Mouse (Mus musculus) brain, embryonic 18.5 days (tissue): ENCODE measurements around the gene Zfp691.

ENCODE experiments used
- DNase-seq: peaks from one replicate; pipeline ENCODE4 v3.0.0-alpha.2; 2012; ENCODE audit warnings: low read depth, low spot score

Gene Zfp691

GRCm38 (mm10) chr4:119173851-119174453 lies at the start of gene Zfp691:
Gene Zfp691 (minus strand): TSS chr4:119174195.
- peak; percentile 94 for DNase-seq

GRCm38 (mm10) chr4:119223696-119224095 lies 49.7 kb upstream of the Zfp691 start:
- no peak for DNase-seq

GRCm38 (mm10) chr4:119218169-119218568 lies 44.2 kb upstream of the Zfp691 start, which contains the start of gene Tmem269:
Gene Tmem269 (minus strand): TSS chr4:119218217.
- DNase-seq = no peak

- DNase-seq = no peak
These were observed 42.7 kb upstream of the Zfp691 start for GRCm38 (mm10) chr4:119216667-119217066.

- DNase-seq = peak; percentile 30
These were observed 30.7 kb upstream of the Zfp691 start for GRCm38 (mm10) chr4:119204672-119205071.

GRCm38 (mm10) chr4:119198105-119198504 lies 24.1 kb upstream of the Zfp691 start:
- no peak for DNase-seq

- no peak for DNase-seq
These were observed 21.8 kb upstream of the Zfp691 start for GRCm38 (mm10) chr4:119195582-119196320.

GRCm38 (mm10) chr4:119194909-119195581 lies 21.1 kb upstream of the Zfp691 start, which contains the start of gene Svbp:
Gene Svbp (plus strand): TSS chr4:119195306.
- peak; percentile 79 for DNase-seq

GRCm38 (mm10) chr4:119192757-119193156 lies 18.8 kb upstream of the Zfp691 start:
- no peak for DNase-seq

GRCm38 (mm10) chr4:119191273-119191672 lies 17.3 kb upstream of the Zfp691 start:
- no peak for DNase-seq

GRCm38 (mm10) chr4:119190618-119191017 lies 16.6 kb upstream of the Zfp691 start:
- DNase-seq = no peak

GRCm38 (mm10) chr4:119189864-119190263 lies 15.9 kb upstream of the Zfp691 start, which contains the start of gene Ermap:
Gene Ermap (minus strand): TSS chr4:119190011.
- no peak for DNase-seq

- no peak for DNase-seq
These were observed 15.4 kb upstream of the Zfp691 start for GRCm38 (mm10) chr4:119189392-119189791.

- no peak for DNase-seq
These were observed 14.2 kb upstream of the Zfp691 start for GRCm38 (mm10) chr4:119188060-119188785.

GRCm38 (mm10) chr4:119185771-119186170 lies 11.8 kb upstream of the Zfp691 start:
- no peak for DNase-seq

GRCm38 (mm10) chr4:119183525-119183924 lies 9.5 kb upstream of the Zfp691 start:
- DNase-seq = no peak

- DNase-seq = no peak
These were observed 7.5 kb upstream of the Zfp691 start for GRCm38 (mm10) chr4:119181456-119181855.

- DNase-seq = no peak
These were observed 6.2 kb upstream of the Zfp691 start for GRCm38 (mm10) chr4:119180133-119180707.

- DNase-seq = no peak
These were observed 4.3 kb upstream of the Zfp691 start for GRCm38 (mm10) chr4:119178331-119178730.

- no peak for DNase-seq
These were observed 3.7 kb upstream of the Zfp691 start for GRCm38 (mm10) chr4:119177702-119178101.

GRCm38 (mm10) chr4:119172919-119173650 lies 910 bp downstream of the Zfp691 start:
- DNase-seq = no peak
